In genomic region chr7:83580946-83581345, GRCm38 (mm10) we compare ENCODE assay signal across 12 mouse cellular contexts. TPM values are rescaled to one million over a fixed set of nuclear protein-coding genes. Genes with fewer than 3 reads are reported as not detected.
DNase-seq lines count a peak whose midpoint lies in the region; ATAC-seq and TF ChIP-seq lines count a peak whose summit lies in the region.
"Had no signal": no experiment of that assay in that cellular context is flagged by ENCODE, and none has a peak within 500 bp of the region (broad histone marks: within the 10 kb centered on the region; RNA-seq: fewer than 3 reads in every experiment).

No protein-coding gene starts in this region.

- H3K4me2 ChIP-seq in kidney, embryonic 16.5 days (replicated peaks; ENCODE audit: low read depth, low read length): no peak overlapping the region
- H3K4me2 ChIP-seq: lung, embryonic 15.5 days had no signal

- no peaks in the 10 kb centered on the region for H3K79me2 ChIP-seq in C2C12 (ENCODE audit: control insufficient read depth, insufficient read depth)

- H3ac ChIP-seq in C2C12 (ENCODE audit: control insufficient read depth, insufficient read length, low read depth): no peak overlapping the region

- H3K27me3 ChIP-seq in kidney, embryonic 16.5 days (ENCODE audit: insufficient read depth, low read length): no peaks in the 10 kb centered on the region
- no peaks in the 10 kb centered on the region for H3K27me3 ChIP-seq in C2C12 (ENCODE audit: control insufficient read depth, insufficient read depth, insufficient read length)
- H3K27me3 ChIP-seq: lung, embryonic 15.5 days; Patski had no signal

- 51% methylated on average over 4 of the region's 4 CpGs for WGBS in kidney, embryonic 16.5 days

- DNase-seq in kidney, adult 18-20 months: no peak
- DNase-seq in 3T3-L1 (ENCODE audit: low read depth, low spot score): peak; percentile 29
- peak; percentile 27 to 41 for DNase-seq in layer of hippocampus, postnatal 10 days (ENCODE audit: low spot score in 2 of 2)
- DNase-seq in cerebellum, adult 9-11 months: no peak
- DNase-seq: cerebellum, adult 18-20 months; kidney, postnatal 36 days had no signal

- H3K79me3 ChIP-seq in C2C12 (ENCODE audit: low read depth): no peaks in the 10 kb centered on the region

- H3K4me3 ChIP-seq in kidney, embryonic 16.5 days (ENCODE audit: low read length): no peak overlapping the region
- no peak overlapping the region for H3K4me3 ChIP-seq in C2C12 (ENCODE audit: insufficient read depth, poor library complexity, severe bottlenecking)
- H3K4me3 ChIP-seq: heart, adult 2 months; lung, embryonic 15.5 days had no signal

- TF ChIP-seq CTCF in C2C12 (IDR thresholded peaks at IDR 0.05; ENCODE audit: control insufficient read depth, insufficient read depth, insufficient read length): no peak

- 0 out of 2 replicates have a peak, but pooled peaks have one; percentile 35 for ATAC-seq in kidney, embryonic 16.5 days (ENCODE audit: low FRiP score, low TSS enrichment)
- no peak for ATAC-seq in erythroid progenitor cell, adult 5-6 weeks (replicated peaks; ENCODE audit: low FRiP score, poor library complexity, severe bottlenecking)
- ATAC-seq: Patski had no signal

- H3K36me3 ChIP-seq in kidney, embryonic 16.5 days (ENCODE audit: insufficient read depth, low read length): no peaks in the 10 kb centered on the region
- H3K36me3 ChIP-seq in C2C12 (ENCODE audit: control insufficient read depth, insufficient read depth): no peaks in the 10 kb centered on the region
- H3K36me3 ChIP-seq: lung, embryonic 15.5 days had no signal

- H3K9me3 ChIP-seq in kidney, embryonic 16.5 days (ENCODE audit: low read length): no peaks in the 10 kb centered on the region
- H3K9me3 ChIP-seq: lung, embryonic 15.5 days had no signal

- H3K9ac ChIP-seq in kidney, embryonic 16.5 days (replicated peaks; ENCODE audit: low read length): no peak overlapping the region
- H3K9ac ChIP-seq: lung, embryonic 15.5 days had no signal

- no peak overlapping the region for H3K27ac ChIP-seq in kidney, embryonic 16.5 days (ENCODE audit: low read length)
- H3K27ac ChIP-seq: heart, adult 2 months; lung, embryonic 15.5 days had no signal

- H3K4me1 ChIP-seq in kidney, embryonic 16.5 days (ENCODE audit: insufficient read depth, low read length): peaks cover 13% of the 10 kb centered on the region

TF ChIP-seq in C2C12, 6 proteins besides CTCF, POLR2A, EP300 and RAD21:
- peak; percentile 28 for TF ChIP-seq CEBPB (IDR thresholded peaks at IDR 0.05; ENCODE audit: low read depth)
- no peak for TF ChIP-seq MYOD1 (IDR thresholded peaks at IDR 0.05; ENCODE audit: control insufficient read depth, insufficient read length, low read depth)

RNA-seq across cellular contexts. Expression of gene Tmc3, which starts 3.8 kb away (rescaled TPM):
- 1.4 and 2.3 TPM in 2 replicates for polyA plus RNA-seq in kidney, embryonic 16.5 days (2015; fragmentation: Nextera tagmentation; extraction: Ambion mirVana)
- polyA plus RNA-seq in C2C12 (2012; fragmentation: generic; extraction: Trizol): not detected
- under 1 TPM; 0.18 to 0.55 TPM for total RNA-seq in layer of hippocampus, postnatal 10 days (2021)
- total RNA-seq in erythroid progenitor cell, adult 5-6 weeks (2015; ENCODE audit: low replicate concordance): 0.42 and 0.72 TPM in 2 replicates
- 1.2 and 1.7 TPM in 2 replicates for total RNA-seq in erythroid progenitor cell, adult 5-6 weeks (2017; ENCODE audit: low replicate concordance)

RNA-seq across cellular contexts. Expression of gene Stard5, which starts 50.8 kb away (rescaled TPM):
- 30.9 and 31.7 TPM in 2 replicates for polyA plus RNA-seq in kidney, embryonic 16.5 days (2015; fragmentation: Nextera tagmentation; extraction: Ambion mirVana)
- polyA plus RNA-seq in C2C12 (2012; fragmentation: generic; extraction: Trizol): 4.0 TPM
- total RNA-seq in layer of hippocampus, postnatal 10 days (2021): 10 to 100 TPM; 13.4 to 16.4 TPM
- 4.7 TPM in 1 of 2 replicates, not detected in the other for total RNA-seq in erythroid progenitor cell, adult 5-6 weeks (2015; ENCODE audit: low replicate concordance)
- total RNA-seq in erythroid progenitor cell, adult 5-6 weeks (2017; ENCODE audit: low replicate concordance): 4.5 and 5.5 TPM in 2 replicates

Comparison
In these comparisons a context has a peak if more than half of its experiments do, and no peak if none do; other contexts are left out.
1. DNase-seq: peak in 3T3-L1 (single experiment) and layer of hippocampus, postnatal 10 days (2 of 2); none in kidney, adult 18-20 months (single experiment) and cerebellum, adult 9-11 months (single experiment).